19 mouse cellular contexts compared by ENCODE assay signal in genomic region chr17:71348188-71348587, GRCm38 (mm10).
"Had no signal": no experiment of that assay in that cellular context is flagged by ENCODE, and none has a peak within 500 bp of the region (broad histone marks: within the 10 kb centered on the region; RNA-seq: fewer than 3 reads in every experiment).

No protein-coding gene starts in this region.

- H3K27ac ChIP-seq: midbrain, embryonic 10.5 days; midbrain, embryonic 12.5 days; neural tube, embryonic 13.5 days; neural tube, embryonic 15.5 days had no signal

- H3K27me3 ChIP-seq: midbrain, embryonic 12.5 days; neural tube, embryonic 13.5 days; neural tube, embryonic 15.5 days had no signal

- H3K4me1 ChIP-seq: midbrain, embryonic 10.5 days; midbrain, embryonic 12.5 days; neural tube, embryonic 13.5 days; neural tube, embryonic 15.5 days had no signal

- H3K4me3 ChIP-seq: midbrain, embryonic 10.5 days; midbrain, embryonic 12.5 days; myocyte; neural tube, embryonic 13.5 days; neural tube, embryonic 15.5 days had no signal

- H3K9me3 ChIP-seq: midbrain, embryonic 10.5 days; midbrain, embryonic 12.5 days; neural tube, embryonic 13.5 days; neural tube, embryonic 15.5 days had no signal

- H3K9ac ChIP-seq: lung, embryonic 14.5 days; midbrain, embryonic 12.5 days; neural tube, embryonic 13.5 days; neural tube, embryonic 15.5 days had no signal

- ATAC-seq: midbrain, embryonic 16.5 days had no signal

- H3K4me2 ChIP-seq: lung, embryonic 14.5 days; midbrain, embryonic 12.5 days; neural tube, embryonic 13.5 days; neural tube, embryonic 15.5 days had no signal

- DNase-seq: lung, adult 18-20 months; lung, embryonic 14.5 days; lung, postnatal 14 days; lung, postnatal 4 days; midbrain, embryonic 14.5 days; retina, postnatal 1 day; right cerebral cortex, adult 18-20 months; right cerebral cortex, postnatal 25 days; right cerebral cortex, postnatal 4 days; spleen, adult 18-20 months; thymus, adult 18-20 months; thymus, postnatal 25 days; thymus, postnatal 4 days had no signal
